Mouse (Mus musculus) gonadal fat pad, adult 2 months (tissue): ENCODE measurements around the gene Zfp786. TPM values are rescaled to one million over a fixed set of nuclear protein-coding genes. Genes with fewer than 3 reads are reported as not detected.
"Not testable (repeated sequence)": the region's sequence is repeated elsewhere in the genome, so short reads cannot be mapped to it uniquely, and the experiment has no call there.

ENCODE experiments used
- DNase-seq: peaks from one replicate; pipeline ENCODE4 v3.0.0-alpha.2; 2012; ENCODE audit warnings: low read depth
- polyA plus RNA-seq: library from polyadenylated mRNA; depleted of rRNA; stranded (reverse); fragments of >200 nt; gene quantifications from 2 replicates; pipeline ENCODE4 v1.2.3, GENCODE M21; 2012; rRNA removed

The Zfp786 gene
- 0.35 and 0.57 TPM in 2 replicates for polyA plus RNA-seq

- DNase-seq: no peak
Measured at GRCm38 (mm10) chr6:47830104-47831078, at the start of gene Zfp786. TSS of gene Zfp786 (minus strand) at chr6:47830867.

DNA sequence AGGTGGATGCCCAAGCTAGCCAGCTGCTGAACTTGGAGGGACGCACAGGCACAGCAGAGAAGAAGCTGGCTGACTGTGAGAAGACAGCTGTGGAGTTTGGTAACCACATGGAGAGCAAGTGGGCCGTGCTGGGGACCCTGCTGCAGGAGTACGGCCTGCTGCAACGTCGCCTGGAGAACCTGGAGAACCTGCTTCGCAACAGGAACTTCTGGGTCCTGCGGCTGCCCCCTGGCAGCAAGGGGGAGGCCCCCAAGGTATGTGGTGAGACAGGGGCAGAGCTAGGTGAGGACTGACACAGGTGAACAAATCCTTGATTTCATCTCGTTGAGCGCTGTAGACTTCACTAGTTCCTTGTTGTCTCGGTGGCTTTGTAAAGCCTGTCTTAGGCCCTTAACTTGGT is 49.5 kb upstream of the Zfp786 start:
- no peak for DNase-seq

- peak; percentile 97 for DNase-seq
Measured at GRCm38 (mm10) chr6:47879049-47879716, 48.5 kb upstream of the Zfp786 start.

GRCm38 (mm10) chr6:47878593-47878992 is 47.9 kb upstream of the Zfp786 start:
- DNase-seq: no peak

GRCm38 (mm10) chr6:47878133-47878514 is 47.5 kb upstream of the Zfp786 start:
- no peak for DNase-seq

DNA sequence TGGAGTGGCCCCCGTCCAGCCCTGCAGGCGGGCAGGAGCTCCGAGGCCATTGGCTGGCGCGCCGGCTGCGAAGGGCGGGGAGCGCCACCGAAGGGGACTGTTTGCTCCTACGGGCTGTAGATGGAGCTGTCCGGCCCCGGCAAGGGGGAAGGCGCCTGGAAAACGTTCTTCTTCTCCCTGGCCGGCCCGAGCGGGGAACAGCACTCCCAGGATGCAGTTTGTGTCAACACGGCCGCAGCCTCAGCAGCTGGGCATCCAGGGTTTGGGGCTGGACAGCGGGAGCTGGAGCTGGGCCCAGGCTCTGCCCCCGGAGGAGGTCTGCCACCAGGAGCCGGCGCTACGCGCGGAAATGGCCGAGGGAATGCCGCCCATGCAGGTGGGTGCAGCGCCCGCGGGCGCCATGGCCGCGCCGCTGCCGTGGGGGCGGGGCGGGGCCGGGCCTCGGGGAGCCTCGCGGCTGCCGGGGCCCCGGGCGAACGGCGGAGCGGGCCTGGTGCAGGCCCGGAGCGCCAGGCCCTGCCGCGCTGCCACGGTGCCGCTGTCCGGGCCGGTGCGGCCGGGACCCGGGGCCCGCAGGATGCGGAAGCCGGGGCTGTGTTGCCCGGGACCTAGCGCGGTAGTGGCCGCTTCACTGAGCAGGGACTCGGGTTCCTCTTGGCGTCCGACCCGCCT is 46.9 kb upstream of the Zfp786 start:
- DNase-seq: no peak

GRCm38 (mm10) chr6:47877058-47877457 is 46.4 kb upstream of the Zfp786 start, which contains the start of gene Zfp282:
TSS of gene Zfp282 (plus strand) at chr6:47877204.
- no peak for DNase-seq

- DNase-seq: no peak
Measured at GRCm38 (mm10) chr6:47872266-47872665, 41.6 kb upstream of the Zfp786 start.

DNA sequence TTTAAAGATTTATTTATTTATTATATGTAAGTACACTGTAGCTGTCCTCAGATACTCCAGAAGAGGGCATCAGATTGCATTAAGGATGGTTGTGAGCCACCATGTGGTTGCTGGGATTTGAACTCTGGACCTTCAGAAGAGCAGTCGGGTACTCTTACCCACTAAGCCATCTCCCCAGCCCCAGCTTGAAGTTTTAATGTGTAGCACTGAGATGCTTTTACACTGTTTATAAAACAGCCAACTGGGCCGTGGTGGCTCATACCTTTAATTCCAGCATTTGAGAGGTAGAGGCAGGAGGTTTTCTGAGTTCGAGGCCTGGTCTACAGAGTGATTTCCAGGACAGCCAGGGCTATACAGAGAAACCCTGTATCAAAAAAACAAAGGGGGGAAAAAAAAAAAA is 27.1 kb upstream of the Zfp786 start:
- not testable (repeated sequence) for DNase-seq

- no peak for DNase-seq
Measured at GRCm38 (mm10) chr6:47857241-47857640, 26.6 kb upstream of the Zfp786 start.

- DNase-seq: no peak
Measured at GRCm38 (mm10) chr6:47845779-47846178, 15.1 kb upstream of the Zfp786 start.

GRCm38 (mm10) chr6:47842337-47842736 is 11.7 kb upstream of the Zfp786 start:
- no peak for DNase-seq

DNA sequence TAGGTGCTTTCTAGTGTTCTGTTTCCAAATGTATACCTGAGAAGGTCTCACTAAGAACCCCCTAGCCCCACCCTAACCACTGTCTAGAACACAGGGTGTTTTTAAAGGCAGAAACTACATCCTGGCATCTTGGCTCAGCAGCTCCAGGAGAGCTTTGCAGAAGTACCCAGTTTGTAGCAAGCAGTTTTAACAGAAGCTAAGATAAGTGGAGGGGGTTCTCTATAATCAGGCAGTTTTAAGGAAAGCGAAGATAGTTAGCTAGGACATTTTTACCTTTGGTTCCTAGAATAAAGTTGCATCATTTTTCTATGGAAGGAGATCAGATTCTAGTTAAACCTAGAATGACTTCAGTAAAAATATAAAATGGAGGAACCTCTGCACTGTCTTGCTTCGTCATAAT is 11.2 kb upstream of the Zfp786 start:
- no peak for DNase-seq

DNA sequence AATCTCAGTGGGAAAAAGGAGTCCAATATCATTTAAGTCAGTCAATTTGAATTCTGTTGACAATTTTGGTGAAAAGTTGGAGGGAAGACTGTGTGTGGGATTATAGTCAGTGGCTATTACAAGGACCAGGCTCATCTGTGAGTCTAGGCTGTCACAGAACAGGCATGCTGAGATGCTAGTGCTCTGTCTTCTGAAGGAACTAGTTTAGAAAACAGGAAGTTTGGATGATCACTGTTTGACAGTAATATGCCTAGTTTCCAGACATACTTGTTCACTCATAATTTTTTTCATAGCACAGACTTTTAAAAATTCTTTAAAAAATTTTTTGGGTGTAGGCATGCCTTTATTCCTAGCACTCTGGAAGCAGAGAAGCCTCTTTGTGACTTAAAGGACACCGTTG is 10.4 kb upstream of the Zfp786 start:
- no peak for DNase-seq

DNA sequence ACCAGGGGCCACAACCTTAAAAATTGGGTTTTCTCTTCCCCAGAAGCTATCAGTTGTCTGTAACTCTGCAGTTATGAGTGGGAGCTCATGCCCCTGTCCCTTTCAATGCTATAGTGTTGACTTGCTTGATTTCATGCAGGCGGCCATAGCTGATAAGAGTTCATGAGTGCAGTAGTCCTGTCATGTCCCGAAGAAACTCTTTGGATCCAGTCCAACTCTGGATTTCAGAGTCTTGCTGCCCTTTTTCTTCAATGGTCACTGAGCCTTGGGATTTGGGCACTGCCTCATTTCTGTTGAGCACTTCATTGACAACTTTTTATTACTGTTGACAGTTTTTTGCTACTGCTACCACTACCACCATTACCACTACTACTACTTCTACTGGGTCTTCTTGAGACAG is 7.0 kb upstream of the Zfp786 start:
- DNase-seq: no peak

- DNase-seq: no peak
Measured at GRCm38 (mm10) chr6:47835984-47836521, 5.4 kb upstream of the Zfp786 start.

GRCm38 (mm10) chr6:47835482-47835983 is 4.9 kb upstream of the Zfp786 start, which contains the start of gene Zfp398:
TSS of gene Zfp398 (plus strand) at chr6:47835661.
- no peak for DNase-seq

- DNase-seq: no peak
Measured at GRCm38 (mm10) chr6:47832220-47832619, 1.6 kb upstream of the Zfp786 start.

DNA sequence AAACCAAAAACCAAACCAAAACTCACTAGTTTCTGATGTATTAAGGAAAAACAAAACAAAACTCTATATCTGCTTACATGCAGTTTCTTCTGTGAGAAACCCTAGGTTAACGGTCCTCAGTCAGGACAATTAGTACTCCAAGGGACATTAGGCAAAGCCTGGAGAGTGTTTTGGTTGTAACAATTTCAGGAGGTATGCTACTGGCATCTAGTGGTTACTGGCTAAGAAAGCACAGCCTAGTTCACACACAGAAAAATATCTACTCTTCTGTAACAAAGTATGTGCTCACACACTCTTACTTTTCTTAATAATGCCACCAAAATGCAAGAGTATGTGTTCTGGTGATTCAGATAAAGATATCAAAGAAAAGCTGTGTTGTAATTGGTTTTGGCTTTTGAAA is 1.7 kb downstream of the Zfp786 start:
- DNase-seq: no peak

DNA sequence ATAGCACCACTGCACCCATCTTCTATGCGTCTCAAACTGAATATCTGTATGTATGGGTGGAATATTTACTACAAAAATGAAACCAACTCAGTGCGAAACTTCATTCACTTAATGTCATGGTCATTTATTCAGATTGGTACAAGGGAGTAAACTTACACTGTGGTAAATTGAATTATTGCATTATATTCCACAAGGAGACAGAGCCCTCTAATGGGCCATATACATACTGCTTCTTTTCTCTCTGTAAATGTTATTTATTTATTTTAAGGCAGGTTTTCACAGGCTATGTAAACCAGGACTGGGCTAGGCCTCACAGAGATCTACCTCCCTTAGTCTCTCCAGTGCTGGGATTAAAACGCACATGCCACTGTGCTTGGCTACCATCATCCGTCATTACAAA is 3.2 kb downstream of the Zfp786 start:
- no peak for DNase-seq

DNA sequence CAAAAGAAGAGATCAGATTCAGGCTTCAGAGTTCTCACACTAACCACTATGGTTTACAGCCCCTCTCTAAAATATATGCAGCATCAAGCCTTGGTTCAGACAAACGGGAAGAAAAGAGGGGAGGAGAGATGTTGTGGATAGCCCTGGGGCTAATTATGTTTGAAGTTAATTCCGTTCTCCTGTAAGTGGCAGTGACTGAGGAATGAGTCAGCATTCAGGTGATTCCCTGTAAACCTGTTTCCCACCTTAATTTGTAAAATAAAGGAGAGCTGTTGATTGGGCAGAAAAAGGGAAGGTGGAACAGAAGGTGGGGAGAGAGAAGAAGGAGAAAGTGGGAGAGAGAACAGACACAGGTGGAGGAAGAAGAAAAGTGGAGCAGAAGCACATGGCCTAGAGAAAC is 6.4 kb downstream of the Zfp786 start:
- DNase-seq: no peak

- no peak for DNase-seq
Measured at GRCm38 (mm10) chr6:47821776-47822175, 8.9 kb downstream of the Zfp786 start.
